Mouse (Mus musculus) olfactory bulb, adult 2 months (tissue): ENCODE data around the gene Wdr35. TPM values are rescaled to one million over a fixed set of nuclear protein-coding genes. Genes with fewer than 3 reads are reported as not detected.

ENCODE experiments used
- H3K27ac ChIP-seq: fragments of 200-500 bp; 2 replicates; pipeline ENCODE4 v1.5.1; 2012; ENCODE audit warnings: low read depth, low read length; ENCODE audit not compliant: insufficient read depth
- H3K4me1 ChIP-seq: fragments of 200-500 bp; 2 replicates; pipeline ENCODE4 v1.6.1; 2012; ENCODE audit warnings: low read length; ENCODE audit not compliant: control insufficient read depth, insufficient read depth
- H3K4me3 ChIP-seq: fragments of 200-500 bp; 2 replicates; pipeline ENCODE4 v1.5.1; 2012; ENCODE audit warnings: mild to moderate bottlenecking, low read depth, low read length, moderate library complexity; ENCODE audit not compliant: insufficient read depth
- CTCF ChIP-seq: fragments of 200-500 bp; IDR thresholded peaks from 2 replicates; pipeline ENCODE4 v1.5.1; 2012; ENCODE audit warnings: low read depth, mild to moderate bottlenecking, low read length, moderate library complexity; ENCODE audit not compliant: insufficient read depth
- POLR2A ChIP-seq: fragments of 200-500 bp; IDR thresholded peaks from 2 replicates; pipeline ENCODE4 v1.6.1; 2012; ENCODE audit warnings: mild to moderate bottlenecking, low read depth, low read length, moderate library complexity; ENCODE audit not compliant: insufficient read depth
- WGBS: fragments of 180-500 bp; shearing (Covaris S2); methylation state at CpG from one replicate; pipeline ENCODE4 v1.1.7; 2018; 5-methylcytosine and 5-hydroxymethylcytosine counted together
- polyA plus RNA-seq: library from polyadenylated mRNA; stranded (reverse); fragments of >200 nt; gene quantifications from 2 replicates; pipeline ENCODE4 v1.2.4, GENCODE M21; 2012; ENCODE audit warnings: low replicate concordance; ENCODE audit not compliant: missing spikeins, insufficient read depth, insufficient read length

Gene Wdr35
- polyA plus RNA-seq, 1 experiment: not detected

DNA sequence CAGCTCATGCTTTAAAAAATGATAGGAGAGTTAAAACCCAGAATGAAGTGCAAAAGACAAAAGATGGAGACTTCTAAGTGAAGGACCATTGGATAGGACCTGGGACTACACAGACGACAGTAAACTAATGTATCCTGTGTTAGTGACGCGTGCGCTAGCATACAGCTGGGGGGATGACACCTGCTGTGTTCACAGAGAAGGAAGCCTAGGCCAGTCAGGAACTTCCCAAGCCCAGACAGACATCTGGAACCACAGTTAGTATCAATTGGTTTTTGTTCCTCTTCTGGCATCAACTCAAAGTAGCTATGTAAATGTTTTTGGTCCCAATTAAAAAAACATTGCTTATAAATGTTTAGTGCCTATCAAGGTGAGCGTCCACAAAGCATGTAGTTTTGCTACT lies 66.5 kb downstream of the Wdr35 start:
- TF ChIP-seq CTCF: no peak
- TF ChIP-seq POLR2A: no peak
- 82% methylated on average over 5 of the region's 5 CpGs for WGBS
- Histone ChIP-seq H3K27ac (no peak overlapping the region), H3K4me1 (no peaks in the 10 kb centered on the region), H3K4me3 (no peak overlapping the region)

DNA sequence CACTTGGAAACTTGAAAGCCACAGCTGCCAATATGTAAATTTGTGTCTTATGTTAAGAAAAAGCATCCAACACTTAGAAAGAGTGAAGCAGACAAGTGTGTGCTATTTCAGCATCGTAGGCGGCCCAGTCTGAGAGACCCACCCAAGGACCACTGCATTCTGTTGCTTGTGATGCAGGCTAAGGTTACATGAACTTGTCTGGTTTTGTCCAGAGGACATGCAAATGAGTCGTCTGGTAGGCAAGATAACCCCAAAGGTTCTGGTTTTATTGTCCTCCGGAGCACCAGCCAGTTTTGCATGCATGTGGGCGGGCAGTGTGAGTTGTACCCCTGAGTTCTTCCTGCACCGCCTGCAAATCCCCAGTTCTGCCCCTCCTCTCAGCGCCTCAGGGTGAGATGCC lies 67.0 kb downstream of the Wdr35 start:
- no peak overlapping the region for H3K27ac ChIP-seq
- WGBS: 77% methylated on average over 7 of the region's 7 CpGs
- H3K4me3 ChIP-seq: no peak overlapping the region
- TF ChIP-seq CTCF (no peak), POLR2A (no peak)
- no peaks in the 10 kb centered on the region for H3K4me1 ChIP-seq

DNA sequence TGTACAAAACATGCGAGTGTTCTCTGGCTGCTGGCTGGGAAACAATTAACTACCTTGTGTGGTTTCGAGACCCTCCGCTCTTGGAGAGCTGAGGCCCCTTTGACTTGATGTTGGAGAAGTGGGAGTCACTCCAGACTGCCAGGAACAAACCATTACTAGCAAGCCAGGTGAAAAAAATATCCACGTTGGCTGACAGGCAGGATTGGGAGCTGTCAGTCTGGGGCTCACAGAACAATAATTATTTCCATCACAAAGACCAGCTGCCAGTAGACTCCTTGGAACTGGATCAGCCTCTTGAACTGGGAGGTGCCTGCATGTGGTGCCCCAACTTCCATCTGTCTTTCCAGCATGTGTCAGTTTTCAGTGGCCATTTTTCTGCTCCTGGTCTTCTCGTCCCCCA lies 68.6 kb downstream of the Wdr35 start:
- Histone ChIP-seq H3K27ac (no peak overlapping the region), H3K4me1 (no peaks in the 10 kb centered on the region), H3K4me3 (no peak overlapping the region)
- 60% methylated on average over 5 of the region's 5 CpGs for WGBS
- TF ChIP-seq CTCF (no peak), POLR2A (no peak)

DNA sequence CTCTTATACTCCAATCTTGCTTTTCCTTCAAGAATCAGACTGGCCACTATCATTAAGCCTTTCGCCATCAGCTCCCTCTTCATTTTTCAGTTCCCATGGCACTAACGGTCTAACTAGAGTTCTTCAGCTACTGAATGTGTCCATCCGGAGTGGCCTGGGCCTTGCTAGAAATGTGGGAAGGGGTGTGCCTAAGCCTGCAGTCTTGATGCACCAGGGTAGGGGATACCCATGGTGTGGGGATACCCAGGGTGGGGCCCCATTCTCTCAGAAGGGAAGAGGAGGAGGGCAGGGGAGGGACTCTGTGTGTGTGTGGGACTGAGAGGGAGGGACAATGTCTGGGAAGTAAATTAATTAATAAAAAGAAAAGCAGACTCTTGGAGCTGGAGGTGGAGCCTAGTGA lies 69.1 kb downstream of the Wdr35 start:
- Histone ChIP-seq H3K4me1 (no peaks in the 10 kb centered on the region), H3K4me3 (no peak overlapping the region), H3K27ac (no peak overlapping the region)
- WGBS: 89% methylated on average over 3 of the region's 3 CpGs
- no peak for TF ChIP-seq CTCF
- TF ChIP-seq POLR2A: no peak

DNA sequence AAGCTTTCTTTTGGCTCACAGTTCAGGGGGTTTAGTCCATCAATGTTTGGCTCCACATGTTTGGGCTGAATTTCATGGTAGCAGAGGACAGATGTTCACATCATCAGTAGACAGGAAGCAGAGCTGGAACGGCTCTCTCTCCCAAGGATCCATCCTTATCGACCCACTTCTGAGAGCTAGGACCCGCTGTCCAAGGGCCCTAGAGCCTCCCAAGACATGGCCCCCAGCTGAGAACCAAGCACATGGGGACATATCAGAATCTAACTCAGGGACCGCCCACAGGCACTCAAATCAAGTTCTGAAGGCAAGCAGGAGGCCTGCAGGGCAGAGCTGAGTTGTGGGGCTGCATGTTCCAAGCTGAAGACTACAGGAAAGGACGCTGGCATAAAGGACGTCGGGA lies 71.0 kb downstream of the Wdr35 start:
- TF ChIP-seq CTCF: no peak
- TF ChIP-seq POLR2A: no peak
- 97% methylated on average over 7 of the region's 7 CpGs for WGBS

DNA sequence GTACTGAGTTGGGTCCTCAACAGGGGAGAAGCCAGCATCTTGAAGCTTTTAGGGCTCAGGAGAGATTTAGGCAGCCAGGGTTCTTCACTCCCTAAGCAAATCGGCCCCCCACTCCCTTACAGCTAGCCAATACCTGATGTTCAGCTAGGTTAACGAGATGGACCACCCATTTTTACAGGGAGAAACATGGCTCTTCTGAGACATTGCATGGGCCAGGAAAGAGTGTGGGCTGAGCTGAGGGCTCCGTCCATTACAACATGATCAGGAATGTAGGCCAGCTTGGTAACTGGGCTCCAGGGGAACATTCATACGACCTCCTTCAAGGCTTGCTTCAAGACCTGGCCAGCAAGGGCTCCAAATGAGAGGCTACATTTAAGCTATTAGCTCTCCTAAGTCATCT lies 73.0 kb downstream of the Wdr35 start:
- TF ChIP-seq CTCF (no peak), POLR2A (no peak)
- WGBS: 71% methylated on average over 4 of the region's 4 CpGs

More for the DNA sequence above, 71.0 kb downstream of the Wdr35 start:
- Histone ChIP-seq H3K4me3 (no peak overlapping the region), H3K27ac (no peak overlapping the region), H3K4me1 (no peaks in the 10 kb centered on the region)

DNA sequence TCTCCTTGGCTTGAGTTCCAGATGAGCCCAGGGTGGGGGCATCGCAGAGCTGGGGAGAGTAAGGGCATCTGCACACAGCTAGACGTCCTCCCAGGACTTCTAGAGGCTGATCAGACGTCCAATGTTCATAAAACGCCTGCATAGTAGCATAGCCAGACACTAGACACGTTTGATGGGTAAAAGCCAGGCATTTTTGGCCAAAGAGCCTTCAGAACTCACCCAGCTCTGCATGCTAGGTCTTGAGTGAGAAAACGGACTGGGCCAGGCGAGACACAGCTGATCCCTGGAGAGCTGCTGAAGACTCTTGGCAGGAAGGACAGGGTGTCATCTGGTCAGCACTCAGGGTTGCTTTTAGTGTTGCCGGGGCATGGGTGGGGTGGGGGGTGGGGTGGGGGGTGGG lies 74.4 kb downstream of the Wdr35 start:
- H3K4me3 ChIP-seq: no peak overlapping the region
- H3K27ac ChIP-seq: no peak overlapping the region
- 74% methylated on average over 8 of the region's 8 CpGs for WGBS
- TF ChIP-seq POLR2A (no peak), CTCF (no peak)
- H3K4me1 ChIP-seq: no peaks in the 10 kb centered on the region

More for the DNA sequence above, 73.0 kb downstream of the Wdr35 start:
- no peaks in the 10 kb centered on the region for H3K4me1 ChIP-seq
- H3K27ac ChIP-seq: no peak overlapping the region
- no peak overlapping the region for H3K4me3 ChIP-seq

DNA sequence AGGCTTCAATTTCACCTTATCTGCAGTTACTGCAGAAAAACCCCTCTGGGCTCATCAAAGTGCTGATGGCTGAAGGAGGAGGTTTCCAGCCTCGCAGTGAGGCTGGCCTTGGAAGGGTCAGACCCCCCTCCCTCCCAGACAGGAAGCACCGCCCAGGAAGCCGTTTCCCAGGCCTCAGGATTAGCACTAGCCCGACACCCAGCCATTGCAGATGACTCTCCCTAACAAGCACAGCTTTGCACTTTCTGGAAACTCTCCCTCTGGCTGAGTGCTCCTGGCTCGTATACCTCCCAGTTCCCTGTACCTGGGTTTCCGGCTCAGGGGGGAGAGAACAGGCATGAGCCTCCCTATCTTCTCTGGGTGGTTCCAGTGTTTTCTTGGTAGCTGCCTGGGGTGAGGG lies 77.1 kb downstream of the Wdr35 start:
- H3K4me3 ChIP-seq: no peak overlapping the region
- 57% methylated on average over 6 of the region's 6 CpGs for WGBS
- TF ChIP-seq CTCF (no peak), POLR2A (no peak)
- no peaks in the 10 kb centered on the region for H3K4me1 ChIP-seq
- H3K27ac ChIP-seq: no peak overlapping the region

DNA sequence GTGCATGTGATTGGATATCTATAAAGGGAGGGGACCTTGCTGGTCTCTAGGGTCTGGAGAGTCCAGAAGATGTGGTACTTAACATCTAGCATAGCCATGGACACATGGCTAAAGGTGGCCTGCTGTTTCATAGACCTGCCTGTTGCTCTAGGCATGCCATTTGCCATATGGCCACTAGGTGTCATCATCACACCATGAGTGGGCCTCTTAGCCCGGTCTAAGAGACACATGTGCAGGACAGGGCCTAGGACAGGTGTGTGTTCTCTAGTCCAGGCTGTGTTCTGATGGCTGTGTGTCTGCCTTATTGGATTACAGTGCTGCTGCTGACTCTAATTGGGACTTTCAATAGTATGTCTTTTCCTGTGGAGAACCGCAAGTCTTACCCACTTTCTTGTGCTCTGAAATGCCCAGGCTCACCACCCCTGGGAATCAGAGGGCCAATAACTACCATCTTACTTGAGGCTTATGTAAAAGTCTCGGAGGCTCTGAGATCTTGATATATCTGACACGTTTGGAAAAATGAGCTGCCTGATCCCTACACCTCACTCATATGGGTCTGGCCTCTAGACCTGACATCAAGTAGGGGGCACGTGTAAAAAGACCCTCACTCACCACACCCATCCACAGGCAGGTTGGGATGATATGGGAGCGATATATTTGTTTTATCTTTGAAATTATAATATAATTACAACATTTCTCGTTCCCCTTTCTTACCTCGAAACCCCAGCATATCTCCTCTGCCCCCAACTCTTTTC lies 78.6 kb downstream of the Wdr35 start:
- Histone ChIP-seq H3K4me1 (no peaks in the 10 kb centered on the region), H3K4me3 (no peak overlapping the region), H3K27ac (no peak overlapping the region)
- no peak for TF ChIP-seq POLR2A
- 0 out of 2 replicates have a peak, but pooled peaks have one; percentile 15 for TF ChIP-seq CTCF
- WGBS: 66% methylated on average over 8 of the region's 8 CpGs

DNA sequence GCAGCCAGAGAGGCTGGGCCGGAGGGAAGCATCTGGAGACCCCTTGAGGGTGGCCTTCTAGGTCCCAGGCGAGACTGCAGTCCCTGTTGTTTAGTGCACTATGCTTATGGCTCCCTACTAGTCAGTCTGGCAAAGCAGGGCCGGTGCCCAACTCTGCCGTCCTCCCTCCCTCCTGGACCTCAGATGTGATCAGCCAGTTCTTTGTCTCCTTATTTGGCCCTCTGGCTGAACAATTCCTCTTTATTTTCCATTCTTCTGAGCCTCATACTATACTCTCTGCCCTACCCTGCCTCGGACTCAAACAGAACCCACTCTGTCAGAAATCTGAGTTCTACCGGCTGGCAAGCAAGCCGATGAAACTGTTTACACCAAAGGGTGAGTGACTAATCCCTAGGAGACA lies 79.7 kb downstream of the Wdr35 start:
- H3K4me1 ChIP-seq: no peaks in the 10 kb centered on the region
- 75% methylated on average over 7 of the region's 7 CpGs for WGBS
- no peak overlapping the region for H3K27ac ChIP-seq
- H3K4me3 ChIP-seq: no peak overlapping the region
- TF ChIP-seq POLR2A (no peak), CTCF (no peak)
